ENCODE assay signal across 8 mouse cellular contexts in the genomic region with DNA sequence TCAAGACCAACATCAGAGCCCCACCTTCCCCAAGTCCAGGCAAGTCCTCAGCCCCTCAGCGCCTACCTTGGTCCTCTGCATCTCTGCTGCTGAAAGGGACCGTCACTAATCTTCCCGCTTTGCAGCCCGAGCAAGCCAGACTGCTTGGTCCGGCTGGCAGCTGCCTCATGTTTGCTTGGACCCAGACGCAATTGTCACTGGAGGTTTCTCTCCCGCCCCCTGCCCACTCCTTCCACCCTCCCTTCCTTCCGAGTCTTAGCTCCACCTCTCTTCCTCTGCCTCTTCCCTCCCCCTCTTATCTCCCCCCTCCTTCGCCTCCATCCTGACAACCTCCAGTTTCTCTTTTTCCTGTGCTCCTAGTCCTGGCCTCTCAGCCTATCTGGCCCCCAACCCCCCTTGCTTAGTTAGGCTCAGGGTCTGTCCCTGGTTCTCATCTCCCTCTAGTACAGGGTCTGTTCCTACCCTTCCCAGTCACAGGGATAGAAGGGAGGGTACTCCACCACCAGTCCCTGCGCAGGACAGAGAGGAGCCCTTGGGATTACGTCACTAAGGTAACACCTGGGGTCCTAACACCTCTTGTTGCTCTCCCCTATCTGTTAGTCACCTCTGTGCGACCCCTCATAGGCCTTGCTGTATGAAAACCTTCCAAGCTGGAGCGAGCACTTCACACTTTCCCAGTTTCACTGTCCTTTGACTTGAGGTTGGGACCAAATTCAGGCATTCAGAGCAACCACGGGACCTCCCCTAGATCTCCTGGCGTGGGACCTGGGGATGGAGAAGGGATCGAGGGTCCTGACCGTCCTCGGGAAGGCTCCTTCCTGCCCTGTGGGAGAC. TPM values are rescaled to one million over a fixed set of nuclear protein-coding genes. Genes with fewer than 3 reads are reported as not detected.
DNase-seq lines count a peak whose midpoint lies in the region; ATAC-seq and TF ChIP-seq lines count a peak whose summit lies in the region.

No protein-coding gene starts in this region.

- peak; percentile 46 for ATAC-seq in lung, embryonic 15.5 days (ENCODE audit: borderline replicate concordance, extremely low read depth, low FRiP score, low TSS enrichment)
- ATAC-seq in embryonic facial prominence, embryonic 13.5 days (ENCODE audit: insufficient number of reproducible peaks, insufficient read depth, low FRiP score, low TSS enrichment, low read depth) = no peak
- ATAC-seq in hindbrain, postnatal 0 days = peak; percentile 78
- peak; percentile 30 for ATAC-seq in limb, embryonic 14.5 days (ENCODE audit: low FRiP score, low read depth)

- H3K9me3 ChIP-seq in lung, embryonic 15.5 days = no peaks in the 10 kb centered on the region
- no peaks in the 10 kb centered on the region for H3K9me3 ChIP-seq in embryonic facial prominence, embryonic 13.5 days
- no peaks in the 10 kb centered on the region for H3K9me3 ChIP-seq in hindbrain, postnatal 0 days (ENCODE audit: low read length)
- no peaks in the 10 kb centered on the region for H3K9me3 ChIP-seq in limb, embryonic 14.5 days (ENCODE audit: control insufficient read depth, low read length)

- WGBS in lung, embryonic 15.5 days = 2% methylated on average over 18 of the region's 18 CpGs
- WGBS in embryonic facial prominence, embryonic 13.5 days = 1% methylated on average over 18 of the region's 18 CpGs
- WGBS in hindbrain, postnatal 0 days = 4% methylated on average over 18 of the region's 18 CpGs
- 4% methylated on average over 18 of the region's 18 CpGs for WGBS in limb, embryonic 14.5 days
- 6% methylated on average over 18 of the region's 18 CpGs for WGBS in olfactory bulb, adult 2 months

- no peak for TF ChIP-seq CTCF in hindbrain, postnatal 0 days (IDR thresholded peaks at IDR 0.05; ENCODE audit: low read depth)
- TF ChIP-seq CTCF in olfactory bulb, adult 2 months (IDR thresholded peaks at IDR 0.05; ENCODE audit: insufficient read depth, low read depth, low read length) = no peak

- peak overlapping the region; percentile 45; the same call in 1 of the 2 replicates for H3K27ac ChIP-seq in lung, embryonic 15.5 days
- peak overlapping the region; percentile 39; the same call in 1 of the 2 replicates for H3K27ac ChIP-seq in embryonic facial prominence, embryonic 13.5 days
- peak overlapping the region; percentile 70 for H3K27ac ChIP-seq in hindbrain, postnatal 0 days
- H3K27ac ChIP-seq in limb, embryonic 14.5 days (replicated peaks; ENCODE audit: low read depth, low read length) = no peak overlapping the region
- H3K27ac ChIP-seq in olfactory bulb, adult 2 months (ENCODE audit: insufficient read depth, low read depth, low read length) = peak overlapping the region; percentile 93

- peaks cover 28% of the 10 kb centered on the region for H3K4me1 ChIP-seq in lung, embryonic 15.5 days
- H3K4me1 ChIP-seq in embryonic facial prominence, embryonic 13.5 days = peaks cover 17% of the 10 kb centered on the region
- peaks cover 23% of the 10 kb centered on the region for H3K4me1 ChIP-seq in hindbrain, postnatal 0 days (ENCODE audit: insufficient read depth, low read length)
- peaks cover 15% of the 10 kb centered on the region; the same call in 1 of the 2 replicates for H3K4me1 ChIP-seq in limb, embryonic 14.5 days (ENCODE audit: control insufficient read depth, insufficient read depth, low read length)
- peaks cover 47% of the 10 kb centered on the region for H3K4me1 ChIP-seq in olfactory bulb, adult 2 months (ENCODE audit: control insufficient read depth, insufficient read depth, low read length)

- 0 out of 2 replicates have a peak overlapping the region, but pooled peaks have one; percentile 29 for H3K9ac ChIP-seq in lung, embryonic 15.5 days
- H3K9ac ChIP-seq in embryonic facial prominence, embryonic 13.5 days = peak overlapping the region; percentile 58
- H3K9ac ChIP-seq in hindbrain, postnatal 0 days (replicated peaks; ENCODE audit: low read length) = peak overlapping the region; percentile 56
- 0 out of 2 replicates have a peak overlapping the region, but pooled peaks have one; percentile 14 for H3K9ac ChIP-seq in limb, embryonic 14.5 days (ENCODE audit: low read depth, low read length, severe bottlenecking)

- peak overlapping the region; percentile 56 for H3K4me2 ChIP-seq in lung, embryonic 15.5 days
- H3K4me2 ChIP-seq in embryonic facial prominence, embryonic 13.5 days = peak overlapping the region; percentile 59
- peak overlapping the region; percentile 78 for H3K4me2 ChIP-seq in hindbrain, postnatal 0 days (ENCODE audit: low read depth, low read length)
- H3K4me2 ChIP-seq in limb, embryonic 14.5 days (replicated peaks; ENCODE audit: low read depth, low read length, severe bottlenecking) = peak overlapping the region; percentile 44

- H3K27me3 ChIP-seq in lung, embryonic 15.5 days = no peaks in the 10 kb centered on the region
- peaks cover 4% of the 10 kb centered on the region; the same call in 1 of the 2 replicates for H3K27me3 ChIP-seq in embryonic facial prominence, embryonic 13.5 days
- no peaks in the 10 kb centered on the region for H3K27me3 ChIP-seq in hindbrain, postnatal 0 days (ENCODE audit: insufficient read depth, low read length)
- no peaks in the 10 kb centered on the region for H3K27me3 ChIP-seq in limb, embryonic 14.5 days (ENCODE audit: control insufficient read depth, insufficient read depth, low read length)

- DNase-seq in lung, postnatal 14 days = no peak
- DNase-seq in hindbrain, postnatal 0 days (ENCODE audit: low spot score) = peak; percentile 84
- no peak for DNase-seq in limb, embryonic 14.5 days (ENCODE audit: low spot score)
- DNase-seq in spleen, postnatal 4 days (ENCODE audit: low spot score in 2 of 2) = no peak
- DNase-seq in urinary bladder, adult 2 months (ENCODE audit: low spot score) = no peak

- H3K4me3 ChIP-seq in lung, embryonic 15.5 days = peak overlapping the region; percentile 34
- peak overlapping the region; percentile 30 for H3K4me3 ChIP-seq in embryonic facial prominence, embryonic 13.5 days
- H3K4me3 ChIP-seq in hindbrain, postnatal 0 days (ENCODE audit: low read length) = peak overlapping the region; percentile 43
- peak overlapping the region; percentile 20 for H3K4me3 ChIP-seq in limb, embryonic 14.5 days (replicated peaks; ENCODE audit: low read length)
- H3K4me3 ChIP-seq in olfactory bulb, adult 2 months (ENCODE audit: insufficient read depth, low read depth, low read length) = peak overlapping the region; percentile 52

- no peaks in the 10 kb centered on the region for H3K36me3 ChIP-seq in lung, embryonic 15.5 days
- no peaks in the 10 kb centered on the region for H3K36me3 ChIP-seq in embryonic facial prominence, embryonic 13.5 days
- H3K36me3 ChIP-seq in hindbrain, postnatal 0 days (ENCODE audit: insufficient read depth, low read length) = no peaks in the 10 kb centered on the region
- no peaks in the 10 kb centered on the region for H3K36me3 ChIP-seq in limb, embryonic 14.5 days (ENCODE audit: control insufficient read depth, insufficient read depth, low read length)

- TF ChIP-seq POLR2A in limb, embryonic 14.5 days (IDR thresholded peaks at IDR 0.05; ENCODE audit: borderline replicate concordance, extremely low read depth, insufficient read depth, insufficient read length) = no peak
- TF ChIP-seq POLR2A in olfactory bulb, adult 2 months (IDR thresholded peaks at IDR 0.05; ENCODE audit: insufficient read depth, low read depth, low read length) = peak; percentile 59

RNA-seq across cellular contexts. Expression of a gene that starts 0.5 kb away (rescaled TPM):
- polyA plus RNA-seq in lung, embryonic 15.5 days (2015; fragmentation: Nextera tagmentation; extraction: Ambion mirVana) = 2.5 and 3.1 TPM in 2 replicates
- 2.4 and 3.0 TPM in 2 replicates for polyA plus RNA-seq in embryonic facial prominence, embryonic 13.5 days (2015; fragmentation: Nextera tagmentation; extraction: Ambion mirVana)
- 34.7 and 39.0 TPM in 2 replicates for total RNA-seq in hindbrain, postnatal 0 days (2014; rRNA removed)
- polyA plus RNA-seq in hindbrain, postnatal 0 days (2015; fragmentation: Nextera tagmentation; extraction: Ambion mirVana) = 12.4 and 13.8 TPM in 2 replicates
- polyA plus RNA-seq in limb, embryonic 14.5 days (2012; rRNA removed) = 4.2 and 4.3 TPM in 2 replicates
- 2.3 and 3.2 TPM in 2 replicates for polyA plus RNA-seq in limb, embryonic 14.5 days (2014; fragmentation: Nextera tagmentation; extraction: Ambion mirVana)
- polyA plus RNA-seq in olfactory bulb, adult 2 months (2012; ENCODE audit: insufficient read depth, insufficient read length, low replicate concordance, missing spikeins) = not detected in 2 replicates
- polyA plus RNA-seq in urinary bladder, adult 2 months (2012; rRNA removed) = 4.2 and 4.8 TPM in 2 replicates

RNA-seq across cellular contexts. Expression of a gene that starts 19.9 kb away (rescaled TPM):
- 2.2 and 2.7 TPM in 2 replicates for polyA plus RNA-seq in lung, embryonic 15.5 days (2015; fragmentation: Nextera tagmentation; extraction: Ambion mirVana)
- polyA plus RNA-seq in embryonic facial prominence, embryonic 13.5 days (2015; fragmentation: Nextera tagmentation; extraction: Ambion mirVana) = 2.9 and 3.0 TPM in 2 replicates
- total RNA-seq in hindbrain, postnatal 0 days (2014; rRNA removed) = 0.07 and 0.10 TPM in 2 replicates
- polyA plus RNA-seq in hindbrain, postnatal 0 days (2015; fragmentation: Nextera tagmentation; extraction: Ambion mirVana) = 0.10 and 0.32 TPM in 2 replicates
- polyA plus RNA-seq in limb, embryonic 14.5 days (2012; rRNA removed) = 10.3 and 10.6 TPM in 2 replicates
- 9.3 and 9.5 TPM in 2 replicates for polyA plus RNA-seq in limb, embryonic 14.5 days (2014; fragmentation: Nextera tagmentation; extraction: Ambion mirVana)
- polyA plus RNA-seq in olfactory bulb, adult 2 months (2012; ENCODE audit: insufficient read depth, insufficient read length, low replicate concordance, missing spikeins) = not detected in 2 replicates
- polyA plus RNA-seq in urinary bladder, adult 2 months (2012; rRNA removed) = 112 and 118 TPM in 2 replicates
